Mouse (Mus musculus) midbrain, postnatal 0 days (tissue): ENCODE data around the gene Ly6g6e. TPM values are rescaled to one million over a fixed set of nuclear protein-coding genes. Genes with fewer than 3 reads are reported as not detected.

Source experiments
- ATAC-seq: fragments of 200-750 bp; cut with Nextera tagmentation; 2 replicates; pipeline ENCODE4 v1.8.0; 2017; ENCODE audit warnings: moderate number of reproducible peaks, mild to moderate bottlenecking, moderate TSS enrichment, moderate library complexity; ENCODE audit not compliant: low FRiP score
- DNase-seq: peaks from one replicate; pipeline ENCODE4 v3.0.0-alpha.2; 2015; ENCODE audit warnings: low spot score
- H3K27ac ChIP-seq: fragments of 300-500 bp; sonication (generic); 2 replicates; pipeline ENCODE4 v1.5.1; 2014; ENCODE audit warnings: low read depth, mild to moderate bottlenecking, low read length, mixed read lengths
- H3K27me3 ChIP-seq: fragments of 300-500 bp; sonication (generic); 2 replicates; pipeline ENCODE4 v1.6.1; 2014; ENCODE audit warnings: low read length, control low read depth, mixed read lengths; ENCODE audit not compliant: insufficient read depth
- H3K36me3 ChIP-seq: fragments of 300-500 bp; sonication (generic); 2 replicates; pipeline ENCODE4 v1.6.1; 2014; ENCODE audit warnings: low read length, control low read depth, mixed read lengths; ENCODE audit not compliant: insufficient read depth
- H3K4me1 ChIP-seq: fragments of 300-500 bp; sonication (generic); 2 replicates; pipeline ENCODE4 v1.6.1; 2014; ENCODE audit warnings: mild to moderate bottlenecking, control low read depth, antibody characterized with exemption, low read length, mixed read lengths; ENCODE audit not compliant: insufficient read depth
- H3K4me2 ChIP-seq: fragments of 300-500 bp; sonication (generic); 2 replicates; pipeline ENCODE4 v1.6.1; 2014; ENCODE audit warnings: low read depth, mild to moderate bottlenecking, low read length, mixed read lengths; ENCODE audit not compliant: poor library complexity, severe bottlenecking
- H3K4me3 ChIP-seq: fragments of 300-500 bp; sonication (generic); 2 replicates; pipeline ENCODE4 v1.5.1; 2014; ENCODE audit warnings: low read depth, mild to moderate bottlenecking, low read length, moderate library complexity
- H3K9ac ChIP-seq: fragments of 300-500 bp; sonication (generic); replicated peaks from 2 replicates; pipeline ENCODE4 v1.6.1; 2014; ENCODE audit warnings: mild to moderate bottlenecking, low read length, moderate library complexity, mixed read lengths; ENCODE audit not compliant: poor library complexity, severe bottlenecking
- H3K9me3 ChIP-seq: fragments of 300-500 bp; sonication (generic); 2 replicates; pipeline ENCODE4 v1.6.1; 2016; ENCODE audit warnings: low read length, control low read depth
- CTCF ChIP-seq: IDR thresholded peaks from 2 replicates; pipeline ENCODE4 v1.5.1; 2016; ENCODE audit warnings: antibody characterized with exemption, mild to moderate bottlenecking
- WGBS: fragments of 180-500 bp; shearing (Covaris S2); extraction: QIAGEN DNeasy Blood & Tissue Kit; methylation state at CpG from one replicate; pipeline ENCODE4 v1.1.7; 2014; 5-methylcytosine and 5-hydroxymethylcytosine counted together
- polyA plus RNA-seq: library from polyadenylated mRNA; unstranded; fragments of >200 nt; fragmentation: Nextera tagmentation; extraction: Ambion mirVana; gene quantifications from 2 replicates; pipeline ENCODE4 v1.2.1, GENCODE M21; 2015
- total RNA-seq: library from RNA; depleted of rRNA; stranded (reverse); fragments of >200 nt; gene quantifications from 2 replicates; pipeline ENCODE4 v1.2.3, GENCODE M21; 2014; rRNA removed

Ly6g6e gene
- total and polyA plus RNA-seq, 2 experiments from 2014 or later, result not detected

DNA sequence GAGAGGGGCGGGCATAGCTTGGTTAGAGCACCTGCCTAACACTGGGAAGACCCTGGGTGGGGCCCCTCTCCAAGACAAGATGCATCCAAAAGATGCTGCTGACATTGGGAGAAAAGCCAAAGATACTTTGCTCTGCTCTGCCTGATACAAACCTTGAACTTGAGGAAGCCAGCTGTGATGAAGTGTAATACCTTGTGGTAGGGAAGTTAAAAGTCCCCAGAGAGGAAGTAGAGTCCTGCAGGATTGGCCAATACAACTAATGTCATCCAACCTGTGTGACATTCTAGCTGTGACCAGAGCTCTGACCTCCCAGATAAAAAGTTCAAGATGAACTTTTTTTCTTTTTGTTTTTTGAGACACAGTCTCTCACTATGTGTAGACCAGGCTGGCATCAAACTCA is 48.4 kb downstream of the Ly6g6e start:
- Histone ChIP-seq H3K27me3 (no peaks in the 10 kb centered on the region), H3K4me3 (no peak overlapping the region), H3K36me3 (peaks cover 10% of the 10 kb centered on the region), H3K4me2 (no peak overlapping the region), H3K27ac (no peak overlapping the region), H3K9me3 (no peaks in the 10 kb centered on the region), H3K9ac (no peak overlapping the region; the same call in 1 of the 2 replicates), H3K4me1 (peaks cover 13% of the 10 kb centered on the region)
- ATAC-seq (no peak), DNase-seq (no peak)
- WGBS, result 96% methylated on average over 1 of the region's 1 CpGs
- TF ChIP-seq CTCF, result no peak

DNA sequence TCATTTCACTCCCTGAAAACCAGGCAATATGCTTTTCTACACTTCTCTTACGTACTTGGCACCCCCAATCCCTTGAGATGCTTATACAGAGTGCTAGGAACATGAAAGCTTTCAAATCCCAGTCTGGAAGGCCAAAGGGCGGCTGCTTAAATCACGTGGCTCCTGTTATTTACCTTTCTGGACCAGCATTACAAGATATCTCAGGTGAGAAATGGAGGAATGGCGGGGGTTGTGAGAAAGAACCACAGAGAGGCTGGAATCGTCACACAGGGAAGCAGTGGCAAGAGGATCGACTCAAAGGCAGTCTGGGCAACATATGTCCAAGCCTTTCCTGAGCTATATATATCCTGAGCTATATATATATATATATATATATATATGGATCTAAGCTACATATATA is 48.9 kb downstream of the Ly6g6e start:
- 25% methylated on average over 6 of the region's 6 CpGs for WGBS
- no peak for TF ChIP-seq CTCF

GRCm38 (mm10) chr17:35126206-35126611 is 49.5 kb downstream of the Ly6g6e start, which contains the start of gene D17H6S53E:
TSS of gene D17H6S53E (plus strand) at chr17:35126373.
- under 1% methylated on average over 36 of the region's 36 CpGs for WGBS
- Histone ChIP-seq H3K9me3 (no peaks in the 10 kb centered on the region), H3K4me1 (peaks cover 13% of the 10 kb centered on the region), H3K4me3 (peak within 1 kb of the TSS; percentile 69), H3K36me3 (peaks cover 13% of the 10 kb centered on the region), H3K4me2 (peak within 1 kb of the TSS; percentile 88), H3K27me3 (no peaks in the 10 kb centered on the region), H3K9ac (peak within 1 kb of the TSS; percentile 84), H3K27ac (peak within 1 kb of the TSS; percentile 80)
- TF ChIP-seq CTCF, result no peak
- peak; percentile 74 for DNase-seq
- ATAC-seq, result peak; percentile 22; the same call in 1 of the 2 replicates

More for the DNA sequence above, 48.9 kb downstream of the Ly6g6e start:
- no peak overlapping the region; the same call in 1 of the 2 replicates for H3K27ac ChIP-seq
- H3K4me2 ChIP-seq, result peak overlapping the region; percentile 88
- H3K36me3 ChIP-seq, result peaks cover 13% of the 10 kb centered on the region
- H3K9me3 ChIP-seq, result no peaks in the 10 kb centered on the region
- peaks cover 13% of the 10 kb centered on the region for H3K4me1 ChIP-seq
- peak overlapping the region; percentile 84 for H3K9ac ChIP-seq
- DNase-seq (no peak), ATAC-seq (no peak)
- no peaks in the 10 kb centered on the region for H3K27me3 ChIP-seq
- H3K4me3 ChIP-seq, result peak overlapping the region; percentile 69

DNA sequence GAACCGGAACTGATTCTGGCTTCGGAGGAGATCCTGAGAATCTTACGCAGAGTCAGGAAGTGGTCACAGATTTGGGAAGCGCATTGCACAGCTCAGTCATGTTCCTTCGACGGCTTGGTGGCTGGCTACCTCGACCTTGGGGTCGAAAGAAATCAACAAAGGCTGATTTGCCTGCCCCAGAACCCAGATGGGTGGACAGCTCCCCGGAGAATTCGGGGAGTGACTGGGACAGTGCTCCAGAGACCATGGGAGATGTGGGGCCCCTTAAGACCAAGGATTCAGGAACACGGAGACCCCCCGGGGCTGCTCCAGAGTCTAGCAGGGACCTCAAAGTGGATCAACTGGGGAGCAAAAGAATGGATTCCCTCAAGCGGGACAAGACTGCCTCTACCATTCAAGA is 50.3 kb downstream of the Ly6g6e start:
- no peak for DNase-seq
- no peak for TF ChIP-seq CTCF
- WGBS, result 68% methylated on average over 13 of the region's 13 CpGs
- ATAC-seq, result no peak
- no peaks in the 10 kb centered on the region for H3K9me3 ChIP-seq
- H3K4me3 ChIP-seq, result peak overlapping the region; percentile 69
- no peaks in the 10 kb centered on the region for H3K27me3 ChIP-seq
- H3K36me3 ChIP-seq, result peaks cover 13% of the 10 kb centered on the region
- H3K4me2 ChIP-seq, result peak overlapping the region; percentile 88
- H3K27ac ChIP-seq, result no peak overlapping the region; the same call in 1 of the 2 replicates
- H3K9ac ChIP-seq, result peak overlapping the region; percentile 84
- H3K4me1 ChIP-seq, result peaks cover 13% of the 10 kb centered on the region

Other genes starting within 250 kb of the Ly6g6e start
Only the 30 nearest of the 46 such genes appear.
- 16.8 and 18.2 TPM in 2 replicates for gene Hspa1b, start 117.7 kb upstream of the Ly6g6e start, total RNA-seq
- gene Hspa1b, start 117.7 kb upstream of the Ly6g6e start, polyA plus RNA-seq, result 0.47 and 0.79 TPM in 2 replicates
- gene Gm20481, start 107.0 kb upstream of the Ly6g6e start, total RNA-seq, result not detected in 2 replicates
- not detected in 2 replicates for gene Gm20481, start 107.0 kb upstream of the Ly6g6e start, polyA plus RNA-seq
- 34.9 TPM in 2 replicates for gene Hspa1a, start 104.7 kb upstream of the Ly6g6e start, total RNA-seq
- 18.2 and 19.8 TPM in 2 replicates for gene Hspa1a, start 104.7 kb upstream of the Ly6g6e start, polyA plus RNA-seq
- 1.4 and 1.6 TPM in 2 replicates for gene Hspa1l, start 104.2 kb upstream of the Ly6g6e start, total RNA-seq
- 0.73 and 0.81 TPM in 2 replicates for gene Hspa1l, start 104.2 kb upstream of the Ly6g6e start, polyA plus RNA-seq
- gene Lsm2, start 95.0 kb upstream of the Ly6g6e start, total RNA-seq, result 17.6 and 35.3 TPM in 2 replicates
- gene Lsm2, start 95.0 kb upstream of the Ly6g6e start, polyA plus RNA-seq, result 93.0 and 94.9 TPM in 2 replicates
- gene Vars, start 75.9 kb upstream of the Ly6g6e start, total RNA-seq, result 89.0 and 97.8 TPM in 2 replicates
- 39.7 and 40.9 TPM in 2 replicates for gene Vars, start 75.9 kb upstream of the Ly6g6e start, polyA plus RNA-seq
- gene Vwa7, start 60.3 kb upstream of the Ly6g6e start, total RNA-seq, result 0.19 and 0.44 TPM in 2 replicates
- 0.06 and 0.14 TPM in 2 replicates for gene Vwa7, start 60.3 kb upstream of the Ly6g6e start, polyA plus RNA-seq
- gene Sapcd1, start 48.9 kb upstream of the Ly6g6e start, total RNA-seq, result 0.38 TPM in 1 of 2 replicates, not detected in the other
- 1.5 and 1.6 TPM in 2 replicates for gene Sapcd1, start 48.9 kb upstream of the Ly6g6e start, polyA plus RNA-seq
- gene Msh5, start 30.2 kb upstream of the Ly6g6e start, total RNA-seq, result 1.7 and 3.8 TPM in 2 replicates
- 1.3 and 1.4 TPM in 2 replicates for gene Msh5, start 30.2 kb upstream of the Ly6g6e start, polyA plus RNA-seq
- gene Clic1, start 26.9 kb upstream of the Ly6g6e start, total RNA-seq, result 28.0 and 33.4 TPM in 2 replicates
- gene Clic1, start 26.9 kb upstream of the Ly6g6e start, polyA plus RNA-seq, result 40.0 and 41.9 TPM in 2 replicates
- gene Ddah2, start 17.9 kb upstream of the Ly6g6e start, total RNA-seq, result 159 and 204 TPM in 2 replicates
- 210 and 213 TPM in 2 replicates for gene Ddah2, start 17.9 kb upstream of the Ly6g6e start, polyA plus RNA-seq
- 2.4 TPM in 1 of 2 replicates, not detected in the other for gene Ly6g6c, start 11.5 kb upstream of the Ly6g6e start, total RNA-seq
- not detected in 2 replicates for gene Ly6g6c, start 11.5 kb upstream of the Ly6g6e start, polyA plus RNA-seq
- gene Mpig6b, start 10.7 kb upstream of the Ly6g6e start, total RNA-seq, result not detected in 2 replicates
- not detected in 2 replicates for gene Mpig6b, start 10.7 kb upstream of the Ly6g6e start, polyA plus RNA-seq
- 1.4 TPM in 1 of 2 replicates, not detected in the other for gene Ly6g6d, start 1.2 kb downstream of the Ly6g6e start, total RNA-seq
- 0.98 and 1.1 TPM in 2 replicates for gene Ly6g6d, start 1.2 kb downstream of the Ly6g6e start, polyA plus RNA-seq
- gene Ly6g6f, start 8.7 kb downstream of the Ly6g6e start, total RNA-seq, result not detected in 2 replicates
- not detected in 2 replicates for gene Ly6g6f, start 8.7 kb downstream of the Ly6g6e start, polyA plus RNA-seq
- 98.9 and 151 TPM in 2 replicates for gene Abhd16a, start 12.4 kb downstream of the Ly6g6e start, total RNA-seq
- gene Abhd16a, start 12.4 kb downstream of the Ly6g6e start, polyA plus RNA-seq, result 122 and 128 TPM in 2 replicates
- not detected in 2 replicates for gene Ly6g5c, start 31.4 kb downstream of the Ly6g6e start, total RNA-seq
- gene Ly6g5c, start 31.4 kb downstream of the Ly6g6e start, polyA plus RNA-seq, result not detected in 2 replicates
- gene Ly6g5b, start 38.5 kb downstream of the Ly6g6e start, total RNA-seq, result 0.99 and 3.7 TPM in 2 replicates
- 1.3 and 1.8 TPM in 2 replicates for gene Ly6g5b, start 38.5 kb downstream of the Ly6g6e start, polyA plus RNA-seq
- 11.7 and 17.0 TPM in 2 replicates for gene Gpank1, start 44.6 kb downstream of the Ly6g6e start, total RNA-seq
- 20.2 and 21.0 TPM in 2 replicates for gene Gpank1, start 44.6 kb downstream of the Ly6g6e start, polyA plus RNA-seq
- 245 and 287 TPM in 2 replicates for gene Csnk2b, start 45.2 kb downstream of the Ly6g6e start, total RNA-seq
- gene Csnk2b, start 45.2 kb downstream of the Ly6g6e start, polyA plus RNA-seq, result 325 and 332 TPM in 2 replicates
- 10.7 and 28.0 TPM in 2 replicates for gene D17H6S53E, start 49.5 kb downstream of the Ly6g6e start, total RNA-seq
- 9.6 and 10.3 TPM in 2 replicates for gene D17H6S53E, start 49.5 kb downstream of the Ly6g6e start, polyA plus RNA-seq
- gene Apom, start 55.1 kb downstream of the Ly6g6e start, total RNA-seq, result 0.44 TPM in 1 of 2 replicates, not detected in the other
- gene Apom, start 55.1 kb downstream of the Ly6g6e start, polyA plus RNA-seq, result 0.22 TPM in 1 of 2 replicates, not detected in the other
- gene Bag6, start 58.3 kb downstream of the Ly6g6e start, total RNA-seq, result 330 and 339 TPM in 2 replicates
- gene Bag6, start 58.3 kb downstream of the Ly6g6e start, polyA plus RNA-seq, result 62.3 and 68.9 TPM in 2 replicates
- 193 and 230 TPM in 2 replicates for gene Prrc2a, start 88.0 kb downstream of the Ly6g6e start, total RNA-seq
- 85.7 and 88.0 TPM in 2 replicates for gene Prrc2a, start 88.0 kb downstream of the Ly6g6e start, polyA plus RNA-seq
- 1.8 and 4.1 TPM in 2 replicates for gene Aif1, start 99.2 kb downstream of the Ly6g6e start, total RNA-seq
- 9.2 and 9.5 TPM in 2 replicates for gene Aif1, start 99.2 kb downstream of the Ly6g6e start, polyA plus RNA-seq
- 5.9 and 26.7 TPM in 2 replicates for gene Lst1, start 111.5 kb downstream of the Ly6g6e start, total RNA-seq
- gene Lst1, start 111.5 kb downstream of the Ly6g6e start, polyA plus RNA-seq, result 7.8 and 12.0 TPM in 2 replicates
- 1.4 and 2.1 TPM in 2 replicates for gene Ltb, start 117.5 kb downstream of the Ly6g6e start, total RNA-seq
- gene Ltb, start 117.5 kb downstream of the Ly6g6e start, polyA plus RNA-seq, result 1.0 and 1.6 TPM in 2 replicates
- not detected in 2 replicates for gene Tnf, start 125.1 kb downstream of the Ly6g6e start, total RNA-seq
- 0.09 TPM in 1 of 2 replicates, not detected in the other for gene Tnf, start 125.1 kb downstream of the Ly6g6e start, polyA plus RNA-seq
- gene Lta, start 128.4 kb downstream of the Ly6g6e start, total RNA-seq, result 0.49 and 1.2 TPM in 2 replicates
- gene Lta, start 128.4 kb downstream of the Ly6g6e start, polyA plus RNA-seq, result 0.98 and 1.2 TPM in 2 replicates
- gene Gm16181, start 143.9 kb downstream of the Ly6g6e start, total RNA-seq, result not detected in 2 replicates
- gene Gm16181, start 143.9 kb downstream of the Ly6g6e start, polyA plus RNA-seq, result 0.33 TPM in 1 of 2 replicates, not detected in the other